Mouse (Mus musculus): ENCODE data around the gene Cadps.

Cadps gene

GRCm38 (mm10) chr14:12388806-12389436 lies 434.0 kb downstream of the Cadps start:
- CTCF ChIA-PET: no interaction called here

GRCm38 (mm10) chr14:12388192-12388795 lies 434.6 kb downstream of the Cadps start:
- CTCF ChIA-PET: no interaction called here

- CTCF ChIA-PET: no interaction called here
Measured at GRCm38 (mm10) chr14:12387176-12387575, 435.7 kb downstream of the Cadps start.

GRCm38 (mm10) chr14:12377883-12378282 lies 445.0 kb downstream of the Cadps start:
- CTCF ChIA-PET: no interaction called here

- CTCF ChIA-PET: no interaction called here
Measured at GRCm38 (mm10) chr14:12377289-12377688, 445.6 kb downstream of the Cadps start.

GRCm38 (mm10) chr14:12375451-12375850 lies 447.4 kb downstream of the Cadps start:
- CTCF ChIA-PET: no interaction called here

- CTCF ChIA-PET: no interaction called here
Measured at GRCm38 (mm10) chr14:12350271-12350916, 472.5 kb downstream of the Cadps start.

GRCm38 (mm10) chr14:12349334-12350090 lies 473.4 kb downstream of the Cadps start:
- CTCF ChIA-PET: no interaction called here

- CTCF ChIA-PET: no interaction called here
Measured at GRCm38 (mm10) chr14:12348089-12348488, 474.8 kb downstream of the Cadps start, which contains the start of gene Fezf2. Gene Fezf2, minus strand, starts transcription at chr14:12348189.

GRCm38 (mm10) chr14:12346865-12347600 lies 475.8 kb downstream of the Cadps start:
- CTCF ChIA-PET: no interaction called here

- CTCF ChIA-PET: no interaction called here
Measured at GRCm38 (mm10) chr14:12346011-12346864, 476.6 kb downstream of the Cadps start.

GRCm38 (mm10) chr14:12345241-12345921 lies 477.5 kb downstream of the Cadps start:
- CTCF ChIA-PET: no interaction called here

- CTCF ChIA-PET: no interaction called here
Measured at GRCm38 (mm10) chr14:12344746-12345240, 478.1 kb downstream of the Cadps start.

- CTCF ChIA-PET: no interaction called here
Measured at GRCm38 (mm10) chr14:12344061-12344745, 478.7 kb downstream of the Cadps start.

- CTCF ChIA-PET: no interaction called here
Measured at GRCm38 (mm10) chr14:12343451-12343941, 479.4 kb downstream of the Cadps start.

GRCm38 (mm10) chr14:12342458-12343131 lies 480.3 kb downstream of the Cadps start:
- CTCF ChIA-PET: no interaction called here

- CTCF ChIA-PET: no interaction called here
Measured at GRCm38 (mm10) chr14:12341789-12342457, 481.0 kb downstream of the Cadps start.

- CTCF ChIA-PET: no interaction called here
Measured at GRCm38 (mm10) chr14:12341075-12341788, 481.6 kb downstream of the Cadps start.

Measured in spleen, embryonic (tissue).